13 mouse cellular contexts compared by ENCODE assay signal in genomic region chr5:132774141-132774680, GRCm38 (mm10).
"Had no signal": no experiment of that assay in that cellular context is flagged by ENCODE, and none has a peak within 500 bp of the region (broad histone marks: within the 10 kb centered on the region; RNA-seq: fewer than 3 reads in every experiment).

No protein-coding gene starts in this region.

- H3K4me2 ChIP-seq: limb, embryonic 15.5 days; liver, embryonic 12.5 days; lung, embryonic 15.5 days; midbrain, embryonic 12.5 days; neural tube, embryonic 15.5 days had no signal

- H3K9ac ChIP-seq: limb, embryonic 15.5 days; liver, embryonic 12.5 days; lung, embryonic 15.5 days; midbrain, embryonic 12.5 days; neural tube, embryonic 15.5 days had no signal

- H3K4me3 ChIP-seq: limb, embryonic 15.5 days; liver, embryonic 12.5 days; lung, embryonic 15.5 days; midbrain, embryonic 12.5 days; myocyte; neural tube, embryonic 15.5 days had no signal

- H3K4me1 ChIP-seq: limb, embryonic 15.5 days; liver, embryonic 12.5 days; lung, embryonic 15.5 days; midbrain, embryonic 12.5 days; neural tube, embryonic 15.5 days had no signal

- H3K9me3 ChIP-seq: limb, embryonic 15.5 days; liver, embryonic 12.5 days; lung, embryonic 15.5 days; midbrain, embryonic 12.5 days; neural tube, embryonic 15.5 days had no signal

- ATAC-seq: liver, embryonic 12.5 days had no signal

- DNase-seq: kidney, adult 8-10 months; kidney, postnatal 36 days; layer of hippocampus, adult 9-11 months; layer of hippocampus, postnatal 36 days; thymus, postnatal 4 days had no signal

- H3K27ac ChIP-seq: kidney, postnatal 0 days; limb, embryonic 15.5 days; liver, embryonic 12.5 days; lung, embryonic 15.5 days; midbrain, embryonic 12.5 days; neural tube, embryonic 15.5 days; stomach, postnatal 0 days had no signal

- H3K27me3 ChIP-seq: limb, embryonic 15.5 days; liver, embryonic 12.5 days; lung, embryonic 15.5 days; midbrain, embryonic 12.5 days; neural tube, embryonic 15.5 days had no signal

- H3K36me3 ChIP-seq: limb, embryonic 15.5 days; liver, embryonic 12.5 days; lung, embryonic 15.5 days; midbrain, embryonic 12.5 days; neural tube, embryonic 15.5 days had no signal
